Comparison of ENCODE assay signal across 9 mouse cellular contexts in the genomic region with DNA sequence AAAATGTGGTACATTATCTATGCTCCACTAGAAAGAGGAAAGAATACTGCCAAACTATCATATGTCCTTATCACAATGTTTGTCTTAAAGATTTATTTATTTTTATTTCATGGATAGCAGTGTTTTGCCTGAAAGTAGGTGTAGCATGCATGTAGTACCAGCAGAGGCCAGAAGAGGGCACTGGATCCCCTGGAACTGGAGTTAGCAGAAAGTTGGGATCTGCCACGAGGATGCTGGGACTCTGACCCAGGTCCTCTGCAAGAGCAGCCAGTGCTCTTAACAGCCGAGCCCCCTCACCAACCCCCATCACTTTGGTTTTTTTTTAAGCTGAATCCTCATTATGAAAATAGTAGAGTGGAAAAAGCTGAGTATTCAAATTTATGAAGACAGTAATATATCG. TPM values are rescaled to one million over a fixed set of nuclear protein-coding genes. Genes with fewer than 3 reads are reported as not detected.
A peak's percentile ranks its signal among the peaks of the same experiment; 100 is the strongest.
DNase-seq lines count a peak whose midpoint lies in the region; ATAC-seq and TF ChIP-seq lines count a peak whose summit lies in the region.
"Had no signal": no experiment of that assay in that cellular context is flagged by ENCODE, and none has a peak within 500 bp of the region (broad histone marks: within the 10 kb centered on the region; RNA-seq: fewer than 3 reads in every experiment).

No protein-coding gene starts in this region.

- no peak overlapping the region for H3K4me3 ChIP-seq in liver, embryonic 12.5 days
- no peak overlapping the region for H3K4me3 ChIP-seq in stomach, postnatal 0 days (ENCODE audit: low read depth, low read length)
- H3K4me3 ChIP-seq: neural tube, embryonic 12.5 days had no signal

- WGBS in liver, embryonic 12.5 days (ENCODE audit: insufficient replicate concordance) = 72% methylated on average over 3 of the region's 3 CpGs
- WGBS in stomach, postnatal 0 days = 75% methylated on average over 3 of the region's 3 CpGs

- peak; percentile 75 for TF ChIP-seq CTCF in stomach, postnatal 0 days (IDR thresholded peaks at IDR 0.05; ENCODE audit: low read depth)

- H3K27ac ChIP-seq in liver, embryonic 12.5 days = no peak overlapping the region
- no peak overlapping the region for H3K27ac ChIP-seq in stomach, postnatal 0 days (replicated peaks)
- H3K27ac ChIP-seq: neural tube, embryonic 12.5 days had no signal

- no peaks in the 10 kb centered on the region for H3K9me3 ChIP-seq in liver, embryonic 12.5 days (replicated peaks)
- H3K9me3 ChIP-seq in stomach, postnatal 0 days (ENCODE audit: control insufficient read depth, low read length) = no peaks in the 10 kb centered on the region
- H3K9me3 ChIP-seq: neural tube, embryonic 12.5 days had no signal

- no peaks in the 10 kb centered on the region for H3K36me3 ChIP-seq in liver, embryonic 12.5 days
- H3K36me3 ChIP-seq in stomach, postnatal 0 days (ENCODE audit: control insufficient read depth, insufficient read depth, low read length) = no peaks in the 10 kb centered on the region
- H3K36me3 ChIP-seq: neural tube, embryonic 12.5 days had no signal

- no peak for TF ChIP-seq EP300 in stomach, postnatal 0 days (optimal IDR thresholded peaks at IDR 0.05)

- no peak for ATAC-seq in liver, embryonic 12.5 days
- ATAC-seq in stomach, postnatal 0 days (ENCODE audit: low FRiP score, low TSS enrichment) = no peak

- no peak overlapping the region for H3K9ac ChIP-seq in liver, embryonic 12.5 days
- H3K9ac ChIP-seq in stomach, postnatal 0 days (ENCODE audit: low read length) = no peak overlapping the region
- H3K9ac ChIP-seq: neural tube, embryonic 12.5 days had no signal

- DNase-seq in adrenal gland, postnatal 14 days = peak; percentile 59
- DNase-seq in adrenal gland, postnatal 25 days = no peak
- DNase-seq in liver = peak; percentile 24
- DNase-seq in induced T-regulatory cell, adult 2 months (ENCODE audit: low read depth) = peak; percentile 54
- peak; percentile 48 for DNase-seq in stomach, postnatal 0 days (ENCODE audit: low spot score)
- DNase-seq in Muller cell, postnatal 12 days (ENCODE audit: inconsistent ontology term) = no peak
- DNase-seq in yolk sac, embryonic 10.5 days (ENCODE audit: low spot score) = no peak

- no peaks in the 10 kb centered on the region for H3K4me1 ChIP-seq in liver, embryonic 12.5 days
- no peaks in the 10 kb centered on the region; the same call in 1 of the 2 replicates for H3K4me1 ChIP-seq in stomach, postnatal 0 days (replicated peaks; ENCODE audit: control insufficient read depth, insufficient read depth)
- H3K4me1 ChIP-seq: neural tube, embryonic 12.5 days had no signal

- no peaks in the 10 kb centered on the region for H3K27me3 ChIP-seq in liver, embryonic 12.5 days (replicated peaks)
- no peaks in the 10 kb centered on the region for H3K27me3 ChIP-seq in stomach, postnatal 0 days (ENCODE audit: control insufficient read depth, insufficient read depth, low read length)
- H3K27me3 ChIP-seq: neural tube, embryonic 12.5 days had no signal

- no peak overlapping the region for H3K4me2 ChIP-seq in liver, embryonic 12.5 days
- H3K4me2 ChIP-seq in stomach, postnatal 0 days (replicated peaks; ENCODE audit: low read depth) = no peak overlapping the region
- H3K4me2 ChIP-seq: neural tube, embryonic 12.5 days had no signal

RNA-seq across cellular contexts. Expression of gene Msrb3, which starts 37.7 kb away (rescaled TPM):
- 37.0 and 40.0 TPM in 2 replicates for total RNA-seq in adrenal gland, postnatal 14 days (2021)
- total RNA-seq in adrenal gland, postnatal 25 days (2021) = 41.4 and 46.9 TPM in 2 replicates
- polyA plus RNA-seq in liver, embryonic 12.5 days (2016; fragmentation: Nextera tagmentation; extraction: Ambion mirVana) = 1.7 and 1.8 TPM in 2 replicates
- 19.5 and 23.2 TPM in 2 replicates for polyA plus RNA-seq in stomach, postnatal 0 days (2015; fragmentation: Nextera tagmentation; extraction: Ambion mirVana)

Comparison
In these comparisons a context has a peak if more than half of its experiments do, and no peak if none do; other contexts are left out.
1. DNase-seq: peak in adrenal gland, postnatal 14 days (single experiment), liver (single experiment), induced T-regulatory cell, adult 2 months (single experiment) and stomach, postnatal 0 days (single experiment); none in adrenal gland, postnatal 25 days (single experiment), Muller cell, postnatal 12 days (single experiment) and yolk sac, embryonic 10.5 days (single experiment).